Mouse (Mus musculus) lung, embryonic 14.5 days (tissue): Measurements from ENCODE around the gene Tm4sf5. TPM values are rescaled to one million over a fixed set of nuclear protein-coding genes. Genes with fewer than 3 reads are reported as not detected.
"Not testable (repeated sequence)": the region's sequence is repeated elsewhere in the genome, so short reads cannot be mapped to it uniquely, and the experiment has no call there.

ENCODE experiments used
- ATAC-seq: fragments of 200-750 bp; cut with Nextera tagmentation; 2 replicates; pipeline ENCODE4 v1.8.0; 2017; ENCODE audit warnings: mild to moderate bottlenecking, moderate TSS enrichment, moderate library complexity; ENCODE audit not compliant: insufficient read depth
- DNase-seq: peaks from one replicate; pipeline ENCODE4 v3.0.0-alpha.2; 2015
- H3K27ac ChIP-seq: fragments of 300-500 bp; sonication (generic); 2 replicates; pipeline ENCODE4 v1.5.1; 2014; ENCODE audit warnings: low read depth, mild to moderate bottlenecking, moderate library complexity
- H3K27me3 ChIP-seq: fragments of 300-500 bp; sonication (generic); 2 replicates; pipeline ENCODE4 v1.6.1; 2014; ENCODE audit warnings: low read length, control low read depth; ENCODE audit not compliant: insufficient read depth
- H3K36me3 ChIP-seq: fragments of 300-500 bp; sonication (generic); 2 replicates; pipeline ENCODE4 v1.6.1; 2014; ENCODE audit warnings: control low read depth; ENCODE audit not compliant: insufficient read depth
- H3K4me1 ChIP-seq: fragments of 300-500 bp; sonication (generic); 2 replicates; pipeline ENCODE4 v1.6.1; 2014; ENCODE audit warnings: antibody characterized with exemption, control low read depth; ENCODE audit not compliant: insufficient read depth
- H3K4me2 ChIP-seq: fragments of 300-500 bp; sonication (generic); 2 replicates; pipeline ENCODE4 v1.6.1; 2014; ENCODE audit warnings: mild to moderate bottlenecking
- H3K4me3 ChIP-seq: fragments of 300-500 bp; sonication (generic); 2 replicates; pipeline ENCODE4 v1.5.1; 2014; ENCODE audit warnings: low read depth, low read length
- H3K9ac ChIP-seq: fragments of 300-500 bp; sonication (generic); 2 replicates; pipeline ENCODE4 v1.6.1; 2014
- H3K9me3 ChIP-seq: fragments of 300-500 bp; sonication (generic); 2 replicates; pipeline ENCODE4 v1.6.1; 2016; ENCODE audit warnings: low read depth, low read length, control low read depth
- CTCF ChIP-seq: IDR thresholded peaks from 2 replicates; pipeline ENCODE4 v1.5.1; 2016; ENCODE audit warnings: antibody characterized with exemption, low read depth
- WGBS: fragments of 180-500 bp; shearing (Covaris S2); extraction: QIAGEN DNeasy Blood & Tissue Kit; methylation state at CpG from one replicate; pipeline ENCODE4 v1.1.7; 2014; 5-methylcytosine and 5-hydroxymethylcytosine counted together
- polyA plus RNA-seq: library from polyadenylated mRNA; unstranded; fragments of >200 nt; fragmentation: Nextera tagmentation; extraction: Ambion mirVana; gene quantifications from 2 replicates; pipeline ENCODE4 v1.2.1, GENCODE M21; 2014

Tm4sf5 gene
- polyA plus RNA-seq, 1 experiment from 2014 or later, result 1.2 TPM

DNA sequence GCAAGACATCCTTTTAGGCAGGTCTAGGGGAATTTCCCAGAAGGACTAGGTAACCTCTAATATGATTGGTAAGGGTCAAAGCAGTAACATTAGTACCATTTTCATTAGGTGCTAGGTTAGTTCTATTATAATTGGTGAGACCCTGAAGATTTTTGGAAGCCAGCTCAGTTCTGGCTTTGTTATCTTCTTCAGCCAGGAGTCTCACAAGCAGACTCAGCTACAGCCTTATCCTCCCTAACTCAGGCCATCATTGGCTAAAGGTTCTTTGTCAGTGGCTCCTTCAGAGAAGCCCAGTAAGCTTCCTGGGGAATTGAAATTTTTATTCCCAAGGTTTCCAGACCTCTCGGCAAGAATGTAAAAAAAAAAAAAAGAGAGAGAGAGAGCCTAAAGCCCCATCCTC lies 13.4 kb downstream of the Tm4sf5 start:
- peaks cover 8% of the 10 kb centered on the region; the same call in 1 of the 2 replicates for H3K4me1 ChIP-seq
- DNase-seq (no peak), ATAC-seq (no peak)
- H3K27ac ChIP-seq, result no peak overlapping the region
- no peaks in the 10 kb centered on the region for H3K36me3 ChIP-seq
- TF ChIP-seq CTCF, result no peak
- 62% methylated on average over 1 of the region's 1 CpGs for WGBS
- H3K4me2 ChIP-seq, result no peak overlapping the region
- H3K9ac ChIP-seq, result no peak overlapping the region
- no peaks in the 10 kb centered on the region for H3K9me3 ChIP-seq
- H3K4me3 ChIP-seq, result no peak overlapping the region
- H3K27me3 ChIP-seq, result no peaks in the 10 kb centered on the region

DNA sequence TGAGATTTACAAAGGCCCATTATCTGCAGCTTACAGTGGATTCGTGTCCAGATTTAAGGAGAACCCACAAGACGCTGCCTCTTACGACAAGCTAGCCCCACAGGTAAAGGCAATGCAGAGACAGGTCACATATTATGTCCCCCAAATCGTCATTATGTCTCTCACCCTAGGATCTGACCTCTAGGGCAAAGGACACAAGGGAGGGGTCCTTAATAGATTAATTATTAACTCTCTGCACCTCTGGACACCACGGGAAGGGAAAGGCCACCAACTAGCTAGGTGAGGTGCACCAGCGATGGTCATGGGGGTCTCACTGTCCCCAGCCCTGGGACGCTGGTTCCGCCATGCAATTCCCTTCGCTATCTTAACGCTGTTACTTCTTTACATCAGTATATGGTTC lies 13.9 kb downstream of the Tm4sf5 start, which contains the start of gene Gltpd2:
Gene Gltpd2 (plus strand): TSS at position 274 of the 400 bp plus-strand sequence.
- Histone ChIP-seq H3K4me3 (peak within 1 kb of the TSS; percentile 41), H3K4me2 (peak within 1 kb of the TSS; percentile 69), H3K27ac (peak within 1 kb of the TSS; percentile 88), H3K27me3 (no peaks in the 10 kb centered on the region), H3K9ac (peak within 1 kb of the TSS; percentile 69), H3K36me3 (no peaks in the 10 kb centered on the region), H3K9me3 (no peaks in the 10 kb centered on the region), H3K4me1 (peaks cover 8% of the 10 kb centered on the region; the same call in 1 of the 2 replicates)
- 76% methylated on average over 10 of the region's 10 CpGs for WGBS
- TF ChIP-seq CTCF, result no peak
- no peak for DNase-seq
- no peak for ATAC-seq

DNA sequence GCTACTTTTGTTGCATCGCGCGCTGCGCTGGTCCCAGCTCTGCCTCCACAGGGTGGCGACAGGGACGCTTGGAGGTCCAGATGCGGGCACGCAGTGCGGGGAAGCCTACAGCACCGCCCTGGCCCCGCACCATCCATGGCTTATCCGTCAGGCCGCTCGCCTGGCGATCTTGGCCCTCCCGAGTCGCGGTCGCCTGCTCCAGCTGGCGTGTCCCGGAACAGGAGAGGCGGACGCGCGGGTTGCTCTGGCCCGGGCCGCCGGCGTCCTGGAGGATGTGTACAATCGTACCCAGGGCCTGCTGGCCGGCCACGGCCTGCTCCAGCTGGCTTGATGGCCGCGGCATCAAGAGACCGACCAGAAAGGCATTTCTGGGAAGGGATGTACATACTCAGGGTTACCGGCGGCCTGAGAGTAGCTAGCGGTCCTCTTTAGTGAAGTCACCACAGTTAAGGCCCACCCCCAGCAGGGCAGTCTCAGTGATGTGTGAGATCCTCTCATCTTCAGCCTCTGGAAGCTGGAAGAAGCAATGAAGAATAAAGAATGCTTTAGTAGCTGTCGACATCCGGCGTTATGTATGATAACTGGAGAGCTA lies 15.2 kb downstream of the Tm4sf5 start:
- H3K36me3 ChIP-seq, result no peaks in the 10 kb centered on the region
- H3K4me3 ChIP-seq, result peak overlapping the region; percentile 41
- 7% methylated on average over 41 of the region's 41 CpGs for WGBS
- peak overlapping the region; percentile 69 for H3K9ac ChIP-seq
- TF ChIP-seq CTCF, result peak; percentile 47; the same call in 1 of the 2 replicates
- peaks cover 8% of the 10 kb centered on the region; the same call in 1 of the 2 replicates for H3K4me1 ChIP-seq
- peak; percentile 56; the same call in 1 of the 2 replicates for ATAC-seq
- no peaks in the 10 kb centered on the region for H3K9me3 ChIP-seq
- peak; percentile 76 for DNase-seq
- no peaks in the 10 kb centered on the region for H3K27me3 ChIP-seq
- H3K4me2 ChIP-seq, result peak overlapping the region; percentile 69
- H3K27ac ChIP-seq, result peak overlapping the region; percentile 88

DNA sequence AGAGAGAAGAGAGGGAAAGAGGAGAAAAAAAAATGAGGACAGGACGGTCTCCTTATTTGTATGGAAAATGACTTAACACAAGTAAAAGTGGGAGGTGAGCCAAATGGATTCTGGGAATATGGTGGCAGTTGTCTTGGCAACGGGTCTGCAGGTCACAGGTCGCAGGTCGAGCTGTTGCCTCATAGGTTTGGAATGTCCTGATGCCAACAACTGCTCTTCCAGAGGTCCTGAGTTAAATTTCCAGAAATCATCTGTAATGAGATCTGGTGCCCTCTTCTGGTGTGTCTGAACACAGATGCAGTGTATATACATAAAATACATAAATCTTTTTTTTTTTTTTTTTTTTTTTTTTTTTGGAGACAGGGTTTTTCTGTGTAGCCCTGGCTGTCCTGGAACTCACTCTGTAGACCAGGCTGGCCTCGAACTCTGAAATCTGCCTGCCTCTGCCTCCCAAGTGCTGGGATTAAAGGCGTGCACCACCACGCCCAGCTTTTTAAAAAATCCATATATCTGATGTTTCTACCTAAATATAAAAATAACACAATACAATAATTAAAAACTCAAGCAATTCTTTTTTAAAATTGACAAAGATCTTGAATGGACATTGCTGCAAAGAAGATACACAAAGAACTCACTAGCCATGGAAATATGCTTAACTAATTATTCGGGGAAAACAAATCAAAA lies 18.4 kb downstream of the Tm4sf5 start:
- 85% methylated on average over 8 of the region's 8 CpGs for WGBS
- DNase-seq, result peak; percentile 37

DNA sequence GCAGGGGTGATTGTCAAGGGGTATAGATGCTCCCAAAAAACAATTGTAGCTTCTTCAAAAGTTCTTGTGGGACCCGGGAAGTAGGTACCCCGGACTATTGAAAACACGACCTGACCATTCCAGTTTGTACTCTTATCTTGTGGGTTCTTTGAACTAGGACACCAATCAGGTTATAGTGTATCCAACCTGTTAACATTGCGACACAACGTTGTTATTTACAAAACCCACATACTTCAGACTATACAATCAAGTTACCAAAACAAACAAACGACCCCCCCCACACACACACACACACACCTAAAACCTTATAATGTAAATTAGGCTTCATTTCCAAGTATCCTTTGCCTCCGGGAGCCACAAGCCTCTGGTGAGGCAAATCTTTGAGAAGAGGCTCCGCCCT lies 19.7 kb downstream of the Tm4sf5 start:
- Histone ChIP-seq H3K4me3 (peak overlapping the region; percentile 75), H3K9ac (peak overlapping the region; percentile 73; the same call in 1 of the 2 replicates), H3K36me3 (peaks cover 32% of the 10 kb centered on the region), H3K4me1 (peaks cover 10% of the 10 kb centered on the region; the same call in 1 of the 2 replicates), H3K9me3 (no peaks in the 10 kb centered on the region), H3K27me3 (no peaks in the 10 kb centered on the region), H3K27ac (no peak overlapping the region), H3K4me2 (peak overlapping the region; percentile 56)
- 5% methylated on average over 8 of the region's 8 CpGs for WGBS
- ATAC-seq (no peak; the same call in 1 of the 2 replicates), DNase-seq (no peak)
- TF ChIP-seq CTCF, result no peak

More for the DNA sequence above, 18.4 kb downstream of the Tm4sf5 start:
- ATAC-seq, H3K4me3 ChIP-seq, H3K9me3 ChIP-seq, H3K9ac ChIP-seq, H3K4me2 ChIP-seq, H3K27me3 ChIP-seq, H3K27ac ChIP-seq: not testable (repeated sequence)
- peaks cover 24% of the 10 kb centered on the region for H3K36me3 ChIP-seq
- peaks cover 11% of the 10 kb centered on the region; the same call in 1 of the 2 replicates for H3K4me1 ChIP-seq

DNA sequence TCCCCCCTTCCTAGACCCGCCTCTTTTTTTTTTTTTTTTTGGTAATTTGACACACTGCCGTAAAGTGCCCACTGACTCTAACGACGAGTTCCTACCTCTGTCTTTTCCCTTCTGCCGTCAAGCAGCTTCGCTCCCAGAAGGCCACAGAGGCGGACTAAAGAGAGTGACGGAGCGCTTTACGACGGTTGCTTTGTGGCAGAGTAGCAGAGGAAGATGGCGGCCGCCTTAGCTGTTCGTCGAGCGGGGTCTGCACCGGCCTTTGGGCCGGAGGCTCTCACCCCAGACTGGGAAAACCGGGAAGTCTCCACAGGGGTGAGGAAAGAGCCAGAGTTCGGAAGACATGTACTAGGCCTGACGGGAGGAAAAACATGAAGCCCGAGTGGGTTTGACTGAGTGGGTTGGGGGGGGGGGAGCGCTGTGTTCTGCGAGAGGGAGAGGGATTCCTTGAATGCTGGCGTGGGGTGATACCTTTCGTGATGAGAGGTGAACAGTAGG lies 20.2 kb downstream of the Tm4sf5 start, which contains the start of gene Psmb6:
Gene Psmb6 (plus strand): TSS at position 184 of the 495 bp plus-strand sequence.
- Histone ChIP-seq H3K4me2 (peak within 1 kb of the TSS; percentile 86), H3K9me3 (no peaks in the 10 kb centered on the region), H3K9ac (peak within 1 kb of the TSS; percentile 73), H3K4me3 (peak within 1 kb of the TSS; percentile 75), H3K27me3 (no peaks in the 10 kb centered on the region), H3K4me1 (peaks cover 5% of the 10 kb centered on the region; the same call in 1 of the 2 replicates), H3K27ac (peak within 1 kb of the TSS; percentile 42; the same call in 1 of the 2 replicates), H3K36me3 (peaks cover 32% of the 10 kb centered on the region)
- WGBS, result 0% methylated on average over 26 of the region's 26 CpGs
- DNase-seq (peak; percentile 97), ATAC-seq (peak; percentile 91)
- TF ChIP-seq CTCF, result no peak

DNA sequence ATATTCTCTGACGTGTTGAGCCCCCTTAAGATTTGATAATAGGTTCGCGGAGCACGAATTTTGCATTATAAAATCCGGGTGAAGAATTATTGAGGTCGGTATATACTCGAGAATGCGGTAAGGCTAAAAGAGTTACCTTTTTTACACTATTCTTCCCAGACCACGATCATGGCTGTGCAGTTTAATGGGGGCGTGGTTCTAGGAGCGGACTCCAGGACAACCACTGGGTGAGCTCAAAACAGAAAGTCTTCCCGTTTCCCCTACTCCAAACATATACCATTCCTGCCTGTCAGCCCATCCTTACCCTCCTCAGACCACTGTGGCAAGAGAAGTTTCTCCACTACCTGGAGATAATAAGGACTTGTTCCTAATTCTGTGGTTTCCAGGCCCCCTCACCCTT lies 20.7 kb downstream of the Tm4sf5 start:
- peak; percentile 33 for ATAC-seq

More for the DNA sequence above, 20.7 kb downstream of the Tm4sf5 start:
- Histone ChIP-seq H3K4me1 (peaks cover 4% of the 10 kb centered on the region; the same call in 1 of the 2 replicates), H3K36me3 (peaks cover 32% of the 10 kb centered on the region), H3K4me3 (peak overlapping the region; percentile 75), H3K27me3 (no peaks in the 10 kb centered on the region), H3K9ac (peak overlapping the region; percentile 73), H3K4me2 (peak overlapping the region; percentile 86), H3K9me3 (no peaks in the 10 kb centered on the region), H3K27ac (no peak overlapping the region; the same call in 1 of the 2 replicates)
- TF ChIP-seq CTCF, result no peak
- 2% methylated on average over 12 of the region's 12 CpGs for WGBS
- DNase-seq, result peak; percentile 54
